Mouse (Mus musculus): ENCODE data around the gene Akna. TPM values are rescaled to one million over a fixed set of nuclear protein-coding genes. Genes with fewer than 3 reads are reported as not detected.

The Akna gene
- 4.4 and 16.1 TPM in 2 replicates for total RNA-seq (2021)
- long read RNA-seq, experiment 1, full-length matches to known transcripts: 1 of 1 reads
- long read RNA-seq, experiment 1, partial matches to known transcripts: 0 of 1 reads
- long read RNA-seq, experiment 1, other reads (novel, unspliced or antisense): 0 of 1 reads
- long read RNA-seq, experiment 2: 0 reads

DNA sequence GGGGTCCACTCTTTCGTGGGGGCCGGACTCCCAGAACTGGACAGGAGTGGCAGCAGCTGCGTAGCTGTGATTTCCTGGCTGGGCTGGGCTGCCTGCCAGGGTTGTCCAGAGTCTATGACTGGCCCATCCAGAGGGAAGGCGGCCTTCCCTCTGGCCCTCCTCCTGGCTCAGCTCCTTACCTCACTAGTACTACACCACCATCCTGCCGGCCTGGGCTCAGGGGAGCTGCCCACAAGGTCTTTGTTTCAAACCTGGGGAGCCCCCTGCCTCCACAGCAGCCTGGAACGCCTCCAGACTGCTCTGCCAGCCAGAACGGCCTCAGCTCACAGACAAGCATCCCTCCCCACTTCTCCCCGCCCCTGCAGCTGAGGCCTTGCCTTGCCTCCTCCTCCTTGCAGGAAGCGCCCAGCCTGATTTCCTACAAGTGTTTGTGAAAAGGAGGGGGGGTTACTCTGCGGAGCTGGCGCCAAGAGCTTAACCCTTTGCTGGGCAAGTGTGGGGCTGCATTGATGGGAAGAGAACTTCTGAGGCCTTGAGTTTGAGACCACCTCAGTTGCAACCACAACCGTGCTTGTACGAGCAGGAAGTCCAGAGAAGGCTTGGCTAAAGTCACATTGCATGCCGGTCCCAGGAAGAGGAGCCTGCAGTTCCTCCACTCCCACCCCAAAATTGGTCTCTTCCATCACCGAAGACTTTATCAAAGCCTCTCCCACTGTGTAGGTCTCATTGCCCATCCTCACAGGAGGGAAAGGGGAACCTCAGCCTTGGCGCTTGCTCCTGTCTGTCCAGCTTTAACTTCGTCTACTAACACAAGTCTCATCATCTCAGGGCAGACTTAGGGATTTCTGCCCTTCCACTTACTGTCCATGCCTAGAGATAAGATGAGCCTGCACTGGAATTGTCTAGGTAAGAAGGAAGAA, at the start of gene Akna:
Akna (minus strand) TSS at position 315 of the 920 bp plus-strand sequence.
- DNase-seq: peak; percentile 95

DNA sequence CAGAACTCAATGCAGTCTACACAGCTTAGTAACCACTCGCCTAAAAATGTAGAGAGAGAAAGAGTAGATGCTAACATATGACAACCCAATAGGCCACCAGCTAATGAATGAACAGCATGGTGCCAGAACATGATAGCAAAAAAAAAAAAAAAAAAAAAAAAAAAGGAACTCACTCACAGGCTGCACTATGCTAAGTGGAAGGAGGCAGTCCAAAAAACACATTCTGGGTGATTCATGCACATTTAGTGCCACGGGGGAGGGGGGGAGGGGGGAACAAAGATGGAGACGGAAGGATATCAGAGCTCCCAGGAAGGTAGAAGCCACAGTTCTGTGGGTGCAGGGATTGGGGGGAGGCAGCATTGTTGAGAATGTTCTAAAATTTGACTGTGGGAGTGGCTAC, 49.4 kb upstream of the Akna start:
- DNase-seq: no peak

DNA sequence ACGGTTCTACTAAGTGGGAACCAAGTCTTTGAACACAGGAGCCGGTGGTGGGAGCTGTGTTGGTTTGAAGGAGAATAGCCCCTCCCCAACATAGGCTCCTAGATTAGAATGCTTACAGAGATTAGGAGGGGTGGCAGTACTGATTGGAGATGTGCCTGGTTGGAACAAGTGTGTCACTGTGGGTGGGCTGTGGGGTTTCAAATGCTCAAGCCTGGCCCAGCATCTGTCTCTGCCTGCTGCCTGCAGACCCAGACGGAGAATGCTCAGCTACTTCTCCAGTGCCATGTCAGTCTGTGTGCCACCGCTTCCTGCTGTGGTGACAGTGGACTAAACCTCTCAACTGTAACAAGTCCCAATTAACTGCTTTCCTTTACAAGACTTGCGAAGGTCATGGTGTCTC, 47.4 kb upstream of the Akna start:
- no peak for DNase-seq

DNA sequence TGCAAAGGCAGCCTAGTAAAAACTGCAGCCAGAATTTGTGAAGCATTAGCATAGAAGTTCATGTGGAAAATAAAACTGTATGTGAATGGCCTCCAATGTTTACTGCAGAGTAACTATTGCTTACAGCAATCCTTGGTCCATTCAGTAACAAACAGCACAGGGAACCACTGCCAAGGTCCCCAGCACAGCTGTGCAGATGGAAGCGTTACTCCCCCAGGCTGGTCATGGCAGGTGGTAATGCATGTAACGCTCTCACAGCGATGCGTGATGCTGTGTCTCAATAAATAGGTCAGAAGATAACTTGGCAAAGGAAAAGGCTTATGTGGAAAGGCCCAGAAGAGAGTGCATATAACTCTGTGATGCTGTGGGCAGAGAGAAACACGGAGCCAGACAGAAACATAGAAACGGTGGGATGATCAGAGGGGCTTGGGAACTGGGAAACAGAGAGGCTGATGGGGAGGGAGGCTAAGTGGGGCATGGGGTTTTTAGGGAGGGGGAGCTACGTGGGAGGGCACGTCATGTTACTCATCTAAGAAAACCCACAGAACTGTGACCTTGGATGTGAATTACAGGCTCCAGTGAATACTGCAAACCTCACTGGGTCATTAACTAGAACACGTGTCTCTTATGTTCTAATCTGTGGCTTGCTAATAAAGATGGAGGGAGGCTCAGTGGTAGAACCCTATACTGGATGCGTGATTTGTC, 41.4 kb upstream of the Akna start:
- no peak for DNase-seq

DNA sequence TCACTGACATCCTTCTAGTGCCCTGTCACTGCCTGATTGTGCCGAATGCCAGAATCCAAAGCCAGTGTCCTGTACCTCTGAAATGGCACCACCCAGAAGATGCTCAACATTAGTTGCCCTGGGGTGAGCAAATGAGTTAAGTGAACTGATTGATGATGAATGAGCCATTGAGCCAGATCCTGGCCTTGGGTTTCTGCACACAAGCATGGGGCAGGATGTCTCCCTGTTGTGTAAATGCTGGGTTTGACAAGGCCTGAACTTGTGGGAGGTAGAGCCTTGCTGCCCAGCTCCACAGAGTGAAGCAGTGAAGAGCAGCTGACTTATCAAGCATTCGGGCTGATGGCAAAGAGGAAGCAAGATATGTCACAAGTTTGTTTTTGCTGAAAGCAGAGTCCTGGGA, 39.9 kb upstream of the Akna start:
- DNase-seq: no peak

DNA sequence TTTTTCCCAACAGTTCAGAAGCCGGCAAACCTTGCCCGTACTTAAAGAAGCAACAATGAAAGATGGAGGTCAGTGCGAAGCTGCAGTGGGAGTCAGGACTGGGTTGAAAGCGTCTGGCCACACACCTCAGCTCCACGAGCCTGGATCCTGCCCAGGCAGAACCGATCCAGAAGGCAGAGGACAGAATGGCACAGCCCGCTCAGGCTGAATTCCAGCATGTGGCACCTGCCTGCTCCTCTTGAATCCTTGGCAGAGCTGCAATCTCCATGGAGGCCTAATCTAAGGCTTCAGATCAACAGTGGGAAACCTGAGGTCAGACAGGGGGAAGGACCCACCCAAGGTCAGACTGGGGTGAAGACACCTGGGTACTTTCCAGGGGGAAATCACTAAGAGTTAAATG, 38.5 kb upstream of the Akna start:
- DNase-seq: no peak

DNA sequence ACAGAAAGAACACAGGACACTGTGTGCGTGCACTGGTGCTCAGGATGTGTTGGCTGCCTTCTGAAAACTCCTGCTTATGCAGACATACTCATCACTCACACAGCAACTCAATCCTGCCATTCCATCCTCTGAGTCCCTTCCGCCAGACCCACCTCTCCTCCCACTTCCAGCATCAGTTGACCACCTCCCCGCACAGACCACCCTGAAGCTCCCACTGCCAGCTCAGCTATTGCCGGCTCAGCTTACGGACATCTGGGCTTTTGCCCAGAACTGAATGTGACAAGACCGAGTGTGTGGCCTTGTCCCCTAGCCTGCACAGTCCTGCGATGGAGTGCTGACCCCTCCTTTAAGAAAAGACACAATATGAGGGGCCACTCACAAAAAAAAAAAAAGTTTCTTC, 37.1 kb upstream of the Akna start:
- no peak for DNase-seq

DNA sequence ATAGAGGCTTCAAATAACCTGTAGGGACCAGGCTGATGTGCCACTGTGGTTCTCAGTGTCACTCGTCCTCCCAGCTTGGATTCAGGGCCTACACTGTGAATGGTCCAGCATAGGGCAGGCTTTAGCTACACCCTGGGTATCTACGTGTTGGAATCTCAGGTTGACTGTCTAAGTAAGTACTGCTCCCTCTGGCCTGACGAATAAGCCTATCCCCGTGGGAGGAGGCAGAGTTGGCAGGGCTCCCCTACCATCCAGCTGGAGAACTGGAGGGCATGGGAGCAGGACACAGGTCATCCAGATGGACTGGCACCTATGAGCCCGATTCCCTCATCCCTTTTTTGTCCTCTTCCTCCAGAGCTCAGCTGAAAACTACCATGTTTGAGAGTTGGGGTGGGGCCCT, 34.8 kb upstream of the Akna start:
- DNase-seq: no peak

DNA sequence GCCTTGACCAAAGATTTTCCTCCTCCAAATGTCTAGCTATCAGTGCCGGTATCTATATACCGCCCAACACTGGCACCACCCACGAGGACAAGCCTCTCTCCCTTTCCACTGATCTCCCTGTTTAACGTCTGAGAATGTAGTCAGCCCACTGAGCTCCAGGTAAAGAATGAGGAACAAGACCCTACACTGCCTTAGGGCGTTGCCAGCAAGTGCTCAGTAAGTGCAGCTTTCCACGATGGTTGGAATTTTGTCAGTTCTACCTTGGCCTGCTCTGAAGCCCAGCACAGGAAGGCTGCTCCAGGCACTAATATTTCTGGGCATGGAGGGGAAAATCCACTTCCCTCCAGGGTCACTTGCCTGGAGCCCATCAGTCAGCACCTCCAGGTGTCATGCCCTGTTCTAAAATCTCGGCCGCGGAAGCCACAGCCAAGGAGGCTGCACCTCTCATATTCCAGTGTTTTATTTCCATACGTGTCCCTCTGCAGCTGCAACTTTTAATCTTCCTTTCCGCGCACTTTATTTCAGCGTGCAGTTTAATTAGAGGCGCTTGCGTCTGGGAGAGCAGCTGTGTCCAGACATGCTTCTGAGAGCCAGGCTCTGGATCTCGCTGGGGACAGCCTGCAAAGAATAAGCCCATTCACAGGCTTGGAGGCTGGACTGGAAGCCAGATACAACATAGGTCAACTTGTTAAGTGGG, 34.1 kb upstream of the Akna start:
- DNase-seq: no peak

DNA sequence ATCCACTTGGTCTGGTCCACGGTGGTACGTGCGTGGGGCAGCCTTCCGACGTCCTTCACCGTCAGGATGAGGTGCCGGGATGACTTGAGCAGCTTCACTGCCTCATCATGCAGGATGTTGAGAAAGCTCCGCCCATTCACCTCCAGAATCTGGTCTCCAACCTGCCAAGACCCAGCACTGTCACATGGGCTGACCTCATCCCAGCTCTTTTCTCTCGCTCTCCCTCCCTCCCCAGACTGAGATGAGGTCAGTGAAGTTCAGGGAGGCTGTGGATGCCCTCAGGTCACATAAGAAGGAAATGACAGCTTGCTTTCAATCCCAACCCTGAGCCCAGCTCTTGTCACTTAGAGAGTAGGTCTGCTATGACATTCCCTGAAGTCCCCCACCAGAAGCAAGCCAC, 32.2 kb upstream of the Akna start:
- no peak for DNase-seq

DNA sequence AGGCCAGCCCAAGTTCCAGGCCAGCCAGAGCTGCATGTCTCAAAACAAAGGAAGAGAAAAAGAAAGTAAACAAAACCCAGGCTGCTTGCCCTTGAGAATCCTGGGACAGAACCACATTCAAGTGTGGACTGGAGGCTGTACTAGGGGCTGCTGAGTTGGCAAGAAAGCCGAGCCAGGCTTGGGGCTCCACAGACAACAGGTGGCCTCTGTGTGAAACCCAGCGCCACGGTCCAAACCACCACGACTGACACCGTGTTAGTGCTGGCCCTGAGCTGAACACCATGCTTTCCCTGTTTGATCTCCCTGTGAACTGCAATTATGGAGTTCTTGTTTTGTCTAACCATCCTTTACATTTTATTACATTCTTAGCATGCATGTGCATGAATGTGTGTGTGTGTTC, 27.9 kb upstream of the Akna start:
- no peak for DNase-seq

DNA sequence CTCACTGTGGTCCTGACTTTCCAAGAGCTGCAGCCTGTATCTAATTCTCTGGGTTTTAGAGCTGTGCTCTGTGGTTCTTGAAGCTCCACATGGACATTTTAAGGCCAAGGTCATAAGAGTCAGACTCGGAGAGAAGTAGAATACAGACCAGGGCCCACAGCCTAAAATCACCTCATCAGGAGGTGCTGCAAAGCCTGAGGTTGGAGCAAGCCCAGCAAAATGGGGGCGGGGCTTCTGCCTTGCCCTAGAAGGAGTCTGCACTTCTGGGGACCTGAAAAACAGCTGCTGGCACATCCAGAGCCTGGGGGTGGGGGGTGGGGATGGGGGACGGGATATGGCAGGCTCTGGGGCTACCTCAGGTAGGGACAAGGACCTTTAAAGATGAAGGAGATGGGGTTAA, 27.2 kb upstream of the Akna start:
- peak; percentile 58 for DNase-seq

DNA sequence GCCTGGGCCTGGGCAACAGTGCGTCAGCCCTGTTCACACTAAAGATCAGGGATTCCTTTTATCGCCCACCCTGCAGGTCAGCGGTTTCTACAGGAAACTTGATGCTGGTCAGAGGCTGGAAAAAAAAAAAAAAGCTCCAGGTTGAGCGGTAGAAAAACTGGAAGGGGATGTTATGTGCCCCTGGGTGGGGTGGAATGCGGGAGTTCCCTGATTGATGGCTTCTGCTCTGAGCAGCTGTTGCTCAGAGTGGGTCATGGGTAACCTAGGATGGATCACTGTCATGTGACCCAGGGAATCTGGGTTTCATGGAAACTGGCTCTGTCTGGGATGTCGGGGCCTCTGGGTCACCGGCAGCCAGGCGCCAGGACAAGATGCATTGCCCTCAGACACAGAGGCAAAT, 23.2 kb upstream of the Akna start:
- no peak for DNase-seq

DNA sequence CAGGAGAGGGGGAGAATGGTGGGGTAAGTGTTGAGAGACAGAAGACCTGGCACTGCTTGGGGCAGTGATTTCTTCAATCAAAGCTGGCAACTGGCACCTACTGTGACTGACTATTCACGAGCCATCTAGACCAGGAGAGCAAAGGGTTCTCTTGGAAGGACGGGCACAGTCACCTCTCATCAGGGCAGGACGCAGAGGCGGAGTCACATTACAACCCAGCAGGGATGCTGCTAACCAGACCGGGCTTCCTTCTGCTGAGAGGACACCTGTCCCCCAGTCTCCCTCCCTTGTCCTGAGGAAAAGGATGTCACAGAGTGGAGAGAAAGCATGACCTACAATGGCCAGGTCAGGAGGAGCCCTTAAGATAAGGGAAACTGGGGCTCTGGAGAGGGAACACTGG, 20.7 kb upstream of the Akna start:
- no peak for DNase-seq

DNA sequence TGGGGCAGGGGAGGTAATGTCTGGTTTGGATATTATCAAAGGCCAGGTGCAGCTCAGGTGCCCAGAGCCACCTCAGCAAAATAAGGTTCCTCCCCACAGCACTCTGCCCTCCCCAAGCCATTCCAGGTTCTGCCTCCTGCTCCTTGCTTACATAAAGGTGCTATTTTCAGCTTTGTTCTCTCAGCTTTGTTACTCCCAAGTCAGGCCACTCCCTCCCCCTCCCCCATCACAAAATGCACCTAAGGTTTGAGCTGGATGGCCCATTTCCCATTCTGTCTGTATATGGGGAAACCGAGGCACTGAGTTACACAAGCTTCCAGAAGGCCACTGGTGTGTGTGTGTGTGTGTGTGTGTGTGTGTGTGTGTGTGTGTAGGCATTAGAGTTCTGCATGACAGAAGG, 20.1 kb upstream of the Akna start:
- DNase-seq: no peak

DNA sequence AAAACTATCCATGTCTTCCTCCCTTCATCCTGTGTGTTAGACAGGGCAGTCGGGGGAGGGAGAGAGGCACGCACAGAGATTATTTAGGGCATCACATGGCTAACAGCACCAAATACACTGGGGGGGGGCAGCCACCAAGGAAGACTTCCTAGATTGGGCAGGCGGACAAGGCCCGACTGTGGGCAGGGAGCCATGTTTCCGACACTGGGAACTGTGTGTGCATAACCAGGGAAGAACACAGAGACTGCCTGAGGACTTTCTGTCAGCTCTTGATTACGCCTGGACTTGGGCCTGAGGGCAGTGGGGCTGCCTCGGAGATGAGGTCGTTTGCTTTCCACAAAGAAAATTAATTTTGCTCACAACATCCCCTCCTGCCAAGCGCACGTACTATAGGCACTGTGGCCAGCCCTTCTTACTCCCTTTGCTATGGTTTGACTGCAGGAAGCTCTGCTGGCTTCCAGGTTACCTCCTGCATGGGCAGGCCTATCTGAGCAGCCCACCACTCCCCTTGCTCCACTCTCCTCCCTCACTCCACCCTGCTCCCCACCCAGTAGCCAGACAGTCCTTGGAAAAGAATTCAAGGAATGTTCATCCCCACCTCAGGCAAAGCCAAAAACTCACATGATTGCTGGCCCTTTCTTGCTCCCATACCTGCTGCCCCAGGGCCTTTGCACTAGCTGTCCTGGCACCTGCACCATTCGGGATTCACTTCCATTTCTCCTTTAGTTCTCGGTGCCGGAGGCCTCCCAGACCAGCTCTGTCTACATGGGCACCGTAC, 17.2 kb upstream of the Akna start:
- DNase-seq: no peak

DNA sequence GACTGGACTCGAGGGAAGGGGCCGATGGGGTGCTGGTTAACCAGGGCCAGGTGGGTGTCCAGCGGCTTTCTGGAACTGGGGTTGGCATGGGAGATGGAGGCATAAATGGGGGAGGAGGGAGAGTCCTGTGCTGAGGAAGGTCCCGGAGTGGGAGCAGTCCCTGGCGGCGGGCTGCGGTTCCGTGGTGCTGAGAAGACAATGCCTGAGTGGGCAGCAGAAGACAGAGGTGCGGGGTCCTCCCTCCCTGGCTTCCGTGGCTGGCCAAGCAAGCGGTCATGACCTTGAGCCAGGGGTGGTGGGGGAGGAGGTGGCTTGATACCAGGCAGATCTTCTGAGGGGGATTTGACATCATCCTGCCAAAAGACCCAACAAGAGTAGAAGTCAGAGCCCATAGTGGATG, 15.1 kb upstream of the Akna start:
- no peak for DNase-seq

DNA sequence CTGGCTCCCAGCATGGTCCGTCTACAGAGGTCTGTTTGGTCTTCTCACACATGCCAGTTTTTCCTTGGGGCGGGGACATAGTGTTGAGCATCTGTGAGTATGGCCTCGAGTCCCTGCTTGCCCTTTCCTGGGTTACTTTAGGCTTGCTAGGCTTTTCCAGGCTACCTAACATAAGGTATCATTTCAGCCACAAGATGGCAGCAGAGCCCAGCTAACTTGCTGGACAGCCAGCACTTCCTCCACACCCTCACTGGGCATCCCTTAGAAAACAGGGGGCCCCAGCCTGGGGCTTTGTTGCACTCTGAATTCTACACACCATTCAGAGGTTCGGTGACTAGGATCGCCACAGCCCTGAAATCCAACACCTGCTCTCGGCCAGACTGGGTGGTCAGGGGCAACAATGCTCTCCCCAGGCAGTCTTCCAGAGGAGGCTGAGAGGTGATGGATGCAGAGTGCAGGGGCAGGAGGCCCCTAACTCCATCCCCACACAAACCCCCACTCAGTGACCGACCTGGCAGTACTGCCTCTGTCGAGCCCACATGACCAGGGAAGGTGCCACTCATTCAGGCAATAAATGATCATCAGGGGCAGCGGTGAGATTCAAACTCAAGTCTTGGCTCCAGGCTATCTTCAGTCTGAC, 14.3 kb upstream of the Akna start:
- peak; percentile 90 for DNase-seq

DNA sequence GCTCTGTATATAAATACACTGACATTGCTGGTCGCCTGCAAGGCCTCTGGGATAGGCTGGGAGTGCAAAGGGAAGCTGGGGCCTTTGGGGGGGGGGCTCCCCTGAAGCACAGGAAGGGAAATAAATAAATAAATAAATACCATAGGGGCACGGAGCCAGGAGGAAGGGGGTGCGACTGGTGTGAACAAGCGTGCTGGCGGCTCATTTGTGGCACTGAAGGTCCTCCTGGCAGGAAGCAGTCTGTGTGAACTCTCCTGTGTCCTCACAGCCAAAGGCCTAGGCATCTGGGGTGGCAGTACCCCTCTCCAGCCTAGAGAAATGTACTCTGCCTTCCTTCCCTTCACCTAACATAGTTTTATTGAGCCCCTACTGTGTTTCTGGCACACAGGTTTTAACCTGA, 11.8 kb upstream of the Akna start:
- DNase-seq: no peak

DNA sequence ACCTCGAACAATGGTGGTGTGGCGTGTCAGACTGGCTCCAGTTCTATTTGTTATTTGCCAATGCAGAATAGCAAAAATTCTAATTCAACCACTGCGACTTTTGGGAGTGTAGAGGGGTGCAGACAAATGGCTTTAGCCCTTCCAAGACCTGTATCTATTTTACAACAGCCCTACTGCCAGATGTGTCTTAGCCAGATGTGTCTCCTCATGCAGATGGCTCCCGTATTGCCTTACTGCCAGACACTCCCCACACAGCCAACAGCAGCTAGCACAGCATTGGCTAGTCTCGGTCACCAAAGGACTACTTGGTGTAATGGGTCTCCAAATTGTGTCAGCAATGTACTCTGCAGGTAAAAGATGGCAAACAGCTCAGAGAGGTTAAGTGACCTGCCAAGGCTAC, 8.1 kb upstream of the Akna start:
- no peak for DNase-seq

DNA sequence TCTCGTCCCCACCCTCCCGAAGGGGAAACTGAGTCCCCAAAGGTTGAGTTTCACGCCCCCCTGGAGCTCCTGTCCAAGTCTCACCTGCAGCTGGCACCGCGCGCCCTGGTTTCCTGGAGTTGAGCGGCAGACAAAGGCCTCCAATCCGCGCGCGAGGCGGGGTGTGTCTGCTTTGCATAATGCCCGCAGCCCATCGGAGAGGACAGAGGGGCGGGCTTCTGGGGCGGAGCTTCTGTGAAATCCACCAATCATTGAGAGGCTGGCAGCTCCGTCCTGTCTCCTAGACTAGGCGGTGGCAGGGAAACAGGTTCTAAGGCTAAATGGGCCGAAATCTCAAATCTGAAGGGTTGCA, 7.4 kb upstream of the Akna start:
- DNase-seq: peak; percentile 98
